Mouse (Mus musculus): ENCODE results near the gene Acadm. TPM values are rescaled to one million over a fixed set of nuclear protein-coding genes. Genes with fewer than 3 reads are reported as not detected.

Gene Acadm
- polyA plus RNA-seq, 1 experiment from 2014 or later, result 57.6 TPM

DNA sequence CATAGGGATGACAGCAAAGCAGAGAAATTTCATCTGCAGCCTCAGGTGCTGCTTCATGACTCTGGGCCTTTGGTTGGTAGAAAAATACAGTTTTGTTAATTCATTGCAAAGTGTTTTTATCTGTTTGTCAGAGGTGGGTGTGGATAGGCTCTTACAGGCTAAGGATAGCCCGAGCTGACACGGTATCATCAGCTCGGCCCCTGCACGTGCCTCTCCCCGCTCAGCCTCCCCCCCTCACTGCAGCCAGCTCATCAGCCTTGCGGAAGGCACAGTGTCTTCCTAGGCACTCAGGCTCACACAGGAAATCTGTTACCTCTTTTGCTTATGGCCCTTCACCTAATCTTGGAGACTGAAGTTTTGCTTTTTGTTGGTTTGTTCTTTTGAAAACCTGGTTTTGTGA, 56.3 kb downstream of the Acadm start:
- no peaks in the 10 kb centered on the region for H3K36me3 ChIP-seq
- no peaks in the 10 kb centered on the region for H3K4me1 ChIP-seq
- H3K9ac ChIP-seq, result no peak overlapping the region
- WGBS, result 66% methylated on average over 6 of the region's 6 CpGs
- no peak overlapping the region for H3K27ac ChIP-seq
- no peak for ATAC-seq (ENCODE audit: low FRiP score, low read depth)
- H3K27me3 ChIP-seq, result no peaks in the 10 kb centered on the region
- no peaks in the 10 kb centered on the region for H3K9me3 ChIP-seq
- no peak overlapping the region for H3K4me2 ChIP-seq (replicated peaks)
- no peak overlapping the region for H3K4me3 ChIP-seq

DNA sequence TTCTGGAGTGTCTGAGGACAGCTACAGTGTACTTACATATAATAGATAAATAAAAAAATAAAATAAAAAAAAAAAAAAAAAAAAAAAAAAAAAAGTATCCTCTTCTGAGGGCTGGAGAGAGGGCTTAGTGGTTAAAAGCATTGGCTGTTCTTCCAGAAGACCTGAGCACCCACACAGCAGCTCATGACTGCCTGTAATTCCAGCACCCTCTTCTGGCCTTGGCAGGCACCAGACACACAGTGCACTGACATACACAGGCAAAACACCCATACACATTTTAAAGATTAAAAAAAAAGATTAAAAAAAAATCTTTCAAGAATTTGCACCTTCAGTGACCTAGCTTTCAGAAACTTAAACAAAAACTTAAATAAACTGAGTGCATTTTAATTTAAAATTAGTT, 58.1 kb downstream of the Acadm start:
- H3K4me1 ChIP-seq, result no peaks in the 10 kb centered on the region
- H3K27me3 ChIP-seq, result no peaks in the 10 kb centered on the region
- no peaks in the 10 kb centered on the region for H3K9me3 ChIP-seq
- H3K4me2 ChIP-seq (replicated peaks), result no peak overlapping the region
- no peak overlapping the region for H3K9ac ChIP-seq
- H3K4me3 ChIP-seq, result no peak overlapping the region
- no peak for ATAC-seq (ENCODE audit: low FRiP score, low read depth)
- H3K36me3 ChIP-seq, result no peaks in the 10 kb centered on the region
- H3K27ac ChIP-seq, result no peak overlapping the region

Other genes starting within 250 kb of the Acadm start
- 53.7 and 54.6 TPM in 2 replicates for gene St6galnac3, start 219.5 kb downstream of the Acadm start, polyA plus RNA-seq (2015; fragmentation: Nextera tagmentation; extraction: Ambion mirVana)
- 0.45 and 0.55 TPM in 2 replicates for gene Asb17, start 100.4 kb downstream of the Acadm start, polyA plus RNA-seq (2015; fragmentation: Nextera tagmentation; extraction: Ambion mirVana)
- 0.13 and 0.22 TPM in 2 replicates for gene Msh4, start 38.5 kb downstream of the Acadm start, polyA plus RNA-seq (2015; fragmentation: Nextera tagmentation; extraction: Ambion mirVana)
- gene Rabggtb, start 31.6 kb downstream of the Acadm start, polyA plus RNA-seq (2015; fragmentation: Nextera tagmentation; extraction: Ambion mirVana), result 41.5 and 46.7 TPM in 2 replicates
- gene Slc44a5, start 28.8 kb upstream of the Acadm start, polyA plus RNA-seq (2015; fragmentation: Nextera tagmentation; extraction: Ambion mirVana), result 1.0 TPM in 2 replicates